Mouse (Mus musculus) retina, embryonic 14.5 days (tissue): ENCODE measurements at regions not wholly inside any gene's neighbourhood (a gene's known extent, or its start where the extent isn't known, plus 50 kb on each side); places are given as distances from the start of the nearest gene placed in this dataset.

Experiments
- DNase-seq: peaks from one replicate; pipeline ENCODE4 v3.0.0-alpha.2; 2015; ENCODE audit warnings: low spot score

DNA sequence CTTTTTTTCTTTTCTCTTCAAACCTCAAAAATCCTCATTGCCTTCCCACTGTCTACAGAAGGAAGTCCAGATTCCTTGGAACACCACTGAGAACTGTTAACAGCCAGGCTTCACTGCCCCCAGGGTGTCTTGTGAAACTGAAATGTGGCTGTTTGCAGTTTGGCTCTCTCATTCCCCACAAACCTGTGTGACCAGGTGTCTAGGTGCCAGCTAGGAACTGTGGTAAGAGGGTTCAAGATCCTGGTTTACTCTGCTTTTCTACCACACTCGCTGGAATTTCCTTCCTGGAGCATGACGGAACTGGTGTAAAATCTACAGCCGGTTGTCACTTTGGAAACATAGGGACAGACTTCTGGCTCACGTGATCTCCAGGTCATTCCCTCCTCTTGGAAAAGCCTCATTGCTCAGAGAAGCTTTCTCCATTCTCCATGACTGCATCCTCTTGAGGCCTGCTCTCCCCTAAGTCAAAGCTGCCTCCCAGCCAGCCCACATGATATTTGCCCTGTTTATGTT is 660.2 kb downstream of the Zfp706 start:
- DNase-seq, result no peak

DNA sequence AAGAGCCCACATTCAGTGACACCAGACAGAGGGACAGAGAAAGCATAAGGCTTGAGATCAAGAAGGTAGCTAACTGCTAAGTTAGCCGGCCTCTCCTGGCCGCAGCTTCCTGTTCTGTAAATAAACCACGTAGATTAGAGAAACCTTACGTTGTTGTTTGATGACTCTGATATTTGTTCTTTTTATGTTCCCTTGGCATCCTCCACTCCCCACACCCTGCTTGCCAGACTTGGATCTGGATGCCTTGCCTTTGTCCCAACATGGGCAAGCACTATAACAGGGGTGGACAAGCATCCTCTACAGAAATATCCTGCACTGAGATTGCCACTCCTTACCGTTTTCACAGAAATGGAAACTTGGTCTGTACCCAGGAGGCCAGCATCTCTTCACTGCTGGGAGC is 661.4 kb downstream of the Zfp706 start:
- DNase-seq, result no peak

DNA sequence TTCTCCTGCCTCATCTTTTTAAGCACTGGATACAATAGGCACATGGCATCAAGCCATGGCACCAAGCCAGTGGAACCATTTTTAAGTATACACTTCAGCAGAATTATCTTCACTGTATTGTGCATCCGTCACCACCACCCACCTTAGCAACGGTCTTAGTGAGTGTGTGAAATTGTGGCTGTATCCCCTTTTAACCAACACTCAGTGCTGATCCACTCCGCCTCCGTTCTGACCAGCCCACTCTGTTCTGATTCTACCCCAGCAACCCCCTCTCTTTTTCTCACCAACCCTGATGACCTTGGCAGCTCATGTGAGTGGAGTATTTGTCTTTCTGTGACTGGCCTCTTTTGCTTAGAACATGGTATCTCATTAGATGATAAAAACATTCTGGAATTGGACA is 662.2 kb downstream of the Zfp706 start:
- DNase-seq, result no peak

GRCm38 (mm10) chr15:36339971-36340550 is 667.5 kb downstream of the Zfp706 start:
- no peak for DNase-seq

DNA sequence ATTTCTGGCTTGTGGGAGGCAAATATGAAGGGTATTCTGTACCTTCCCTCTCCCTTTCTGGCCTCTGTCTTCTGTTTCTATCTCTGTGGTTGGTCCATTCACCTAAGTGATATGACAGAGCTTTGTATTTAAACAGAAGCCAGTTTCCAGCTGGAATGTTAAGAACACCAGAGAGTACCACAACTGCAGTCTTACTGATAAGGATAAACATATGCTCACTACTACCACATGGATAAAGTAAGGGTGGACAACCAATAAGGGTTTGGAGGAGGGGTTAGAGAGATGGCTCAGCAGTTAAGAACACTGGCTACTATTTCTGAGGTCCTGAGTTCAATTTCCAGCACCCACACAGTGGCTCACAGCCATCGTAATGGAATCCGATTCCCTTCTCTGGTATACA is 668.8 kb downstream of the Zfp706 start:
- no peak for DNase-seq

DNA sequence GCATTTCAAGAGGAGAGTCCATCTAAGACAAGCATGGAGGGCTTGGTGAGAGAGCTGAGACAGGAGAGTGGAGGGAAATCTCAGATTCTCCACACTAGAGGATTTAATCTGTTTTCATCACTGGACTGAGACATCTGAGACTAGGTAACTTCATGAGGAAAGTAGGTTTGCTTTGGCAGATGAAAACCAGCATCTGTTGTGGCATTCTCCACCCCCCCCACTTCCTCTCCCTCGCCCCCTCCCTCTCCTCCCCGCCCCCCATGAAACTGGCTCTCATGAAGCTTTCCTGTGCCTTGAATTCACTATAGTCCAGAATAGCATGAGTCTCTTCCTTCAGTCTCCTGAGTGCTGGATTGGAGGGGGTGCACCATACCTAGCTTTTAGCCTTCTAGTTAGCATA is 670.7 kb downstream of the Zfp706 start:
- no peak for DNase-seq

- no peak for DNase-seq
Measured at GRCm38 (mm10) chr15:36335116-36335515, 672.5 kb downstream of the Zfp706 start.

DNA sequence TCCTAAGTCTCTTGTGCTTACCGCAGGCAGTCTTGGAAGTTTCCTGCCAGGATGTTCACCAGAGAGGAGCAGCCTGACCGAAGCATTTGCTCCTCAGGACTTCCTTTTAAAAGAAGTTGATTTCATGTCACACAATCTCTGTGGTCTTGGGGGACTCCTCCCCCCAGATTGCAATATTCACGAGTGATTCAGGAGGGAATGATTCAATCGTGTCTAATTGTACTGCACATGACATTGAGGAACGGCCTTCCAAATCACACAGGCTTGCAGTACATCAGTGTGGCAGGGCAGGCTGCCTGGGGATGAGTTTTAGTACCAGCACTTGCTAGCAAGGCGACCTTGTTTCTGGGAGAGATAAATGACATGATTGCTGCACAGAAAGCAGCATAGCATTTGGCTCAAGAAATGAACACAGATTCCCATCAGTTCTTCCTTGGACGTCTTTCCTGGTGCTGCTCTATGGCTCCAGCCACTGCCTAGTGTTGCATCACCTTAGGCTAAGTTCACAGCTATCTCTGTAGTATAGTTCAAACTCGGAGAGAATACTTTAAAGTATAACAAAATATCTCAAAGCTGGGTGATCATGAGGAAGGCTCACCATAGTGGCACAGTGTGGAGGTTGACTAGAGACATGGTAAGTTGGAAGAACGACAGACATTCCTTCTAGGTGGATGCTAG is 673.0 kb downstream of the Zfp706 start:
- no peak for DNase-seq

DNA sequence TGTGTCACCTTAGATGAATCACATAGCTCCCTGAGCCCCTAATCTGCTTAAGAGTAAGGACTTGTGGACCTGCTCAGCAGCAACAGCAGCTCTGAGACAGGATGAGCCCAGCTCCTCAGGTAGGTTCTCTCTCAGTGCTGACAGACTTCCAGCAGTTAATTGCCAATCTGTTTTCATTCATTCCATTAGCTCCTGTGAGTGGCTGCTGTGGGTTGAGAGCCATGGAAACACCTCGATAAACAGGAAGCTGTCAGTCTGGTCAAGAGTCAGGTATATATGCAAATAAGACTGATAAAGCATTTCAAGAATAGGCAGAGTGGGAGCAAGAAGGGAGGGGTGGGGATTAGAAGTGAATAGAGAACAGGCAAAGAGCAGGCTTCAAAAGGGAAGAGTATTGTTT is 673.7 kb downstream of the Zfp706 start:
- DNase-seq, result no peak

GRCm38 (mm10) chr15:36333265-36333664 is 674.3 kb downstream of the Zfp706 start:
- no peak for DNase-seq
